Mouse (Mus musculus) liver, embryonic 18 days (tissue): ENCODE data around the gene Tmed8. TPM values are rescaled to one million over a fixed set of nuclear protein-coding genes. Genes with fewer than 3 reads are reported as not detected.

Source experiments
- polyA plus RNA-seq: library from polyadenylated mRNA; depleted of rRNA; stranded (reverse); fragments of >200 nt; gene quantifications from 2 replicates; pipeline ENCODE4 v1.2.3, GENCODE M21; 2012; rRNA removed

Gene Tmed8
- polyA plus RNA-seq: 0.66 and 0.71 TPM in 2 replicates

DNA sequence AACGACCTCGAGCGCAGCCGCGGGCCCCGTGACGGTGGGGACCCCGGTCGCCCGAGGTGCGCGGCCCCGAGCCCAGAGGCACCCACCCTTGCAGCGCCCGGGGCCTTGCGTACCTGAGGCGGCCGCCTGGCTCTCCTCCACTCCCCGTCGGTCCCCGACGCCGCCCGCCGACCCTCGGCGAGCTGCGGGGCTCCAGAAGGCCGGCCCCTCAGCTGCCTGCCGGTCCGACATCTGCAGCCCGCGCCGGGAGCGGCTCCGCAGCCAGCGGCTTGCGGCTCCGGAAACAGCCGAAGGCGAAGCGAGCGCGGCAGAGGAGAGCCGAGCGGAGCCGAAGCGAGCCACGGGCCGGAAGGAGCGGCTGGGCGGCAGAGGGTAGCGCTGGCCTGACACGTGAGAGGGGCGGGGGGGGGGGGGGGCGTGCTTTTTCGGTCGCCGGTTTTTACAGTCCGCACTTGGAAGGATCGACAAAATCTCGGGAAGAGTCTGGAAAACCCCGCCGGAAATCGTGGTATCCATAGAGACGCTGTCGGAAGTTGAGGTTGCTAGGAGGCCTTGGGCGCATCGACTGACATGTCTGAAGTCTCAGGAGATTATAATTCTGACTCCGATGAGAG, at the start of gene Tmed8:
TSS of gene Tmed8 (minus strand) at position 482 of the 614 bp plus-strand sequence.

DNA sequence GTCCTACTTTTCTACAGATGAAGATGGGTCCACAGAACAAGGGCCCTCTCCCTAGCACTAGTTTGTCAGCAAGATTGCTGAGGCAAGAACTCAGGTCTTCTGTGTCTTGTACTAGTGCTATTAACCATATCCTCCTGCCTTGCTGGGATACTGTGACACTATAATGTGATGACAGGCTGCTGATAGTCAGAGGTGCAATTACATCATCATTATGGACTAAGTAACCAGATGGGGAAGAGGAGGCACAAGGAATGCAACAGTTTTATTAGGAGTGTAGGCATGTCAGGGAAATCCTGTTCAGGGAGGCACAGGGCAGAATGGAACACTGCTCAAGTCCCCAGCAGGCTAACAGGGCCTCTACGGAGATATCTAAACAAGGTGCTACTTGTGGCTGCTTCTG, 38.4 kb upstream of the Tmed8 start, which contains the start of gene Noxred1:
TSS of gene Noxred1 (minus strand) at position 101 of the 400 bp plus-strand sequence.

DNA sequence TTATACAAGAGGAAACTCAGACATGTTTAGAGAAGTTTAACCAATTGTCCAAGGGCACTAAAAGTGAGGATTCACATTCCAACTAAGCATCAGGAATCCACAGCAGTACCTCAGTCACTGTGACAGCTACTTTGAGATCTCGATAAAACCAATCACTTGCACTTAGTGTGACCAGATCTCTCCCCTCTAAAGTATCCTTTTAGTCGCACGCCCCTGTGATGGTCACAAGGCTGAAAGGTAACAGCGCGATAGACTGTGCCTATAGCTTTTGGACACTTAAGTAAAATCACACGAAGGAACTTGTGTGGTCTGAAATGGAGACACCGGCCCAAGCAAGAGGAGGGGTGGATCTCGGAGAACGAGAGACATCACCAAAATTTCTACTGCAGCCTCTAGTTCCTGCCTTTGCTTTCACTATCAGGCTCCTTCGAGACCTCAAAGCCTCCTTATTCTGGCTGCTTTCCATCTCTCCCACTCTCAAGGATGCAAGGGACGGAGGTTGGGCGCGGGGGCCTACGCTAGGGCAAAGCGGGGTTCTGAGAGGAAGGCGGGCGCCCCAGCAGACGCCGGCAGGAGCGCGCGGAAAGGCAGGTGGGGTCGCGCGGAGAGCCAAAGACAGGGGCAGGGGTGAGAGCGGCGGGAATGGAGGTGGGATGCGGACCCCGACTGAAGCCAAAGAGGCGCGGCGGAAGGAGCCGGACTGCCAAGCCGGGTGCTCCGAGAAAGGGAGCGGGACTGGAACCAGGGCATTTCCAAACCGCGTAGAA, 865 bp downstream of the Tmed8 start, which contains the start of gene Samd15:
TSS of gene Samd15 (plus strand) at position 518 of the 767 bp plus-strand sequence.

DNA sequence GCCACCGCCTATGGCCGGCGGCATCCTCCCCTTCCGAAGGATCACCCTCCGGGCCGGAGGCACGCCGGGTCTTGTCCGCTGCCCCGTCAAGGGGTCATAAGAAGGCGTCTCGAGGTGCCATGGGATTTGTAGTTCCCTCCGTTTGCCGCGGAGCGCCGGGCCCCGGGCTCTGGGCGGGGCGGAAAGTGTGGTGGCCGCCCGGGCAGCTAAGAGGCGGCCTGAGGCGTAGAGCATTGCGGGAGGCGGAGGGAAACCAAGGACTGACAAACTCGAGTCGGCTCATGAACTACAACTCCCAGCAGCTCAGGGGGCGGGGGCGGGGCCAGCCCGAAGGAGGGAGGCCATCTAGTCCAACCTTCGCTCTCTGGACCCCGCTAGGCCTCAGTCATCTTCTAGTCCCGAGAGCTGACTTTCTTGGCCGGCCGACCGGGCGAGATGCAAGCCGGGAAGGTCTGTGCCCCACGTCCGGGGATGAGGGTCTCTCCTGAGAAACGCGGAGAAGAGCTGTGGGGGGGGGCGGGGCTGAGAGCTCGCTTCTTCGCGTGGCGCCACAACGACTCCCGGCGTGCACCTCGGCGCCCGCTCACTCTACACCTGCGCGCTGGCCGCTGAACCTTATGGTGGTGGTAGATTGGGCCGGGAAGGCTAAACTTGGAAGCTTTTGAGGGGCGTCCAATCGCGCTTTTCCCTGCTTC, 52.7 kb downstream of the Tmed8 start, which contains the start of gene Pomt2:
TSS of gene Pomt2 (minus strand) at position 574 of the 695 bp plus-strand sequence.

DNA sequence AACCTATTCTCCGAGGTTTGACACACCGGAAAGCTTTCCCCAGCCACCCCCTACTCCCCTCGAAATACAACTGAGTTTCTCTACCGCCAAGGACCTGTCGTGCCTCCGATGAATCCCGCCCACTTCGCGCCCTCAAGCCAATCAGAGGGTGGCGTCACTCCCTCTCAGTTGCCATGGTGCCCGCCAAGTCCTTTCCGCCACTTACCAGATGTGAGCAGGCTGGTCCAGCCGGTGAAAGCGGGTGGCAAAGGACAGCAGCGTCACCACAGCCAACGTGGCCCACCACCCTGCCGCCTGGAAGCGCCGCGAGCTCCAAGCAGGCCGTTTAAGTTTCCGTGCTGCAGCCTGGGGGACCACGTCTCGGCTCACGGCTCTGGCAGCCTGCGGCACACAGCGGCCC, 53.3 kb downstream of the Tmed8 start, which contains the start of gene Gstz1:
TSS of gene Gstz1 (plus strand) at position 200 of the 400 bp plus-strand sequence.

Other genes with a start within 250 kb of the Tmed8 start
- not detected in 2 replicates for gene Zdhhc22, start 210.0 kb downstream of the Tmed8 start, polyA plus RNA-seq
- gene Tmem63c, start 179.1 kb downstream of the Tmed8 start, polyA plus RNA-seq: 0.01 TPM in 2 replicates
- gene Ngb, start 97.9 kb downstream of the Tmed8 start, polyA plus RNA-seq: 0.10 and 0.15 TPM in 2 replicates
- gene Gstz1, start 53.3 kb downstream of the Tmed8 start, polyA plus RNA-seq: 274 and 311 TPM in 2 replicates
- gene Pomt2, start 52.5 kb downstream of the Tmed8 start, polyA plus RNA-seq: 4.1 and 4.5 TPM in 2 replicates
- 0.06 and 0.15 TPM in 2 replicates for gene Samd15, start 731 bp downstream of the Tmed8 start, polyA plus RNA-seq
- gene Noxred1, start 38.3 kb upstream of the Tmed8 start, polyA plus RNA-seq: 0.32 and 0.43 TPM in 2 replicates
- gene Vipas39, start 65.8 kb upstream of the Tmed8 start, polyA plus RNA-seq: 9.5 and 9.7 TPM in 2 replicates
- 84.9 and 88.1 TPM in 2 replicates for gene Ahsa1, start 66.0 kb upstream of the Tmed8 start, polyA plus RNA-seq
- gene Ism2, start 99.3 kb upstream of the Tmed8 start, polyA plus RNA-seq: 0.09 and 0.18 TPM in 2 replicates
- 13.5 and 14.3 TPM in 2 replicates for gene Sptlc2, start 187.9 kb upstream of the Tmed8 start, polyA plus RNA-seq
- 32.5 and 32.8 TPM in 2 replicates for gene Slirp, start 243.4 kb upstream of the Tmed8 start, polyA plus RNA-seq
- gene Alkbh1, start 243.6 kb upstream of the Tmed8 start, polyA plus RNA-seq: 12.8 and 17.1 TPM in 2 replicates